Mouse (Mus musculus): ENCODE measurements around the gene Sgsm3. TPM values are rescaled to one million over a fixed set of nuclear protein-coding genes. Genes with fewer than 3 reads are reported as not detected.
"Not testable (repeated sequence)": the region's sequence is repeated elsewhere in the genome, so short reads cannot be mapped to it uniquely, and the experiment has no call there.

The Sgsm3 gene
- polyA plus RNA-seq (2015; fragmentation: Nextera tagmentation; extraction: Ambion mirVana), result 49.4 and 52.5 TPM in 2 replicates

DNA sequence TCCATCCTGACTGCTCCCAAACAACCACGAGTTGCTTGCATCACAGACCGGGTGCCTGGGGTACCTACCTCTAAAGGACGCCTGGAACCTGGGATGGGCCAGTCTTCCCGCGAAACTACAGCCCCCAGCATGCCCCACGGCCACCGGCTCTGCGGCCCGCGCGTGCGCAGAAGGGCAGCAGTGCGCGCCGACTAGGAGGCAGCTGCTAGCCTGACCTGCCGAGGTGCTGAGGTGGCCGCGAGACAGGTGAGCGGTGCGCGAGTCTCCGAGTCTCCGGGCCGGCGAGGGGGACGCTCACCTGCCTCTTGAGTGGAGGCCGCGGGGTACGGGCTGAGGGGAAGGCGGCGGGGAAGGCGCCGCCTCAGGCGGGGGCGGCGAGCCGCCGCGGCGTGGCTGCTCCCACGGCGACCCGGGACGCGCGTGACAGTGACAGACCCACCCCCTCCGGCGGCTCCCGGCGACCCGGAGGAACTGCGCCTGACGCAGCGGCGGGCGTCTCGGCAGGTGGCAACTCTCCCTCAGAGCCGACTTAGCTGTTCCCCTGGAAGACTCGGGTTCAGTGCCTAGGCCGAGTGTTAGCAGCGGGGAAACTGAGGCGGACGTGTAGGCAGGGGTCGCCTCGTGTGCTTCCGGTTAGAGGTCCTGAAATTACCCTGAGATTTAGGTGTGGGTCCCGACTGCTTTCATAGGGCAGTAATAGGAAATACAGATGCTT lies at the start of gene Sgsm3:
Gene Sgsm3 (plus strand): TSS at position 146 of the 715 bp plus-strand sequence.
- H3K4me2 ChIP-seq (replicated peaks), result peak within 1 kb of the TSS; percentile 80
- peak within 1 kb of the TSS; percentile 56 for H3K27ac ChIP-seq
- no peaks in the 10 kb centered on the region for H3K36me3 ChIP-seq
- no peaks in the 10 kb centered on the region for H3K9me3 ChIP-seq
- WGBS, result under 1% methylated on average over 60 of the region's 67 CpGs
- H3K9ac ChIP-seq (replicated peaks), result peak within 1 kb of the TSS; percentile 85
- peak within 1 kb of the TSS; percentile 88 for H3K4me3 ChIP-seq (replicated peaks)
- peak; percentile 97 for ATAC-seq
- H3K27me3 ChIP-seq, result no peaks in the 10 kb centered on the region
- H3K4me1 ChIP-seq (replicated peaks), result peaks cover 17% of the 10 kb centered on the region

DNA sequence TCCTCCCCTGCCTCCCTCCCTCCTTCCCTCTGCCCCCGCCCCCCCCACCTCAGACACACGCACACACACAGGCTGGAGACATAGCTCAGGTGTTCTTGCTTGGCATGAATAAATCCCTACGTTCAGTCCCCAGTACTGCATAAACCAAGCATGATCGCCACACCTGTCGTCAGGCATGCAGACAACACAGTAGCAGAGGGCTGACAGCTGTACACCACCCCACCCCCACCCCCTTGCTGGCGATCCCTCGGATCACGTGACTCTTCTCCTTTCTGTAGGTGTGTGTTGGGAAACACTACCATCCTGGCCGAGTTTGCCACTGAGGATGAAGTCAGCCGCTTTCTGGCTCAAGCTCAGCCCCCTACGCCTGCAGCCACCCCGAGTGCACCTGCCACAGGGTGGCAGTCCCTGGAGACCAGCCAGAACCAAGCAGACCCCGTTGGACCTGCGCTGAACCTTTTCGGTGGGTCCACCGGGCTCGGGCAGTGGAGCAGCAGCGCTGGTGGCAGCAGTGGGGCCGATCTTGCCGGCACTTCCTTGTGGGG lies 48.7 kb upstream of the Sgsm3 start:
- Histone ChIP-seq H3K4me2 (replicated peaks) (no peak overlapping the region), H3K9me3 (no peaks in the 10 kb centered on the region), H3K36me3 (peaks cover 78% of the 10 kb centered on the region), H3K4me1 (replicated peaks) (no peaks in the 10 kb centered on the region), H3K9ac (replicated peaks) (no peak overlapping the region), H3K4me3 (replicated peaks) (no peak overlapping the region), H3K27me3 (no peaks in the 10 kb centered on the region), H3K27ac (no peak overlapping the region)
- WGBS, result 84% methylated on average over 20 of the region's 20 CpGs
- ATAC-seq, result no peak

DNA sequence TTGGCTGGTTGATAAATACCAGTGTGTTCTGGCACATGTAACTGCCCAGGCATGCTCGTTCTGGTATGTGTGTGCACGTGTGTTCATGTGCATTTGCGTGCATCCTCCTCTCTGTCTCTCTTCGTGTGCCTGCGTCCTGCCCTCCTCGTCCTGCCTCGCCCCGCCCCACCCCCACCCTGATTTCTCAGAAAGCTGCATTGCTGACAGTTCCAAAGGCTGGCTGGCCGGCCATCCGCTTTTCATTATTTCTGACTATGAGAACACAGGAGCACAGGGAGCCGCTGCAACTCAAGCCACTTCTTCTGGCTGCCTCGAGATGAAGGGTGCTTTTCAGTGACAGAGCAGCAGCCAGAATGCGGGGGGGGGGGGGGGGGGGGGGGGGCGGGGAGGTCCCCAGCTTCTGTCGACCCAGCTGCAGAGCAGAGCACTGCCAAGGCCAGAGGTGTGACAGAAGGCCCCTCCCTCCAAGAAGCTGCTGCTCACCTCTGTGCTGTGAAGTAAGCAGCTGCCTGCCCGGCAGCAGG lies 47.5 kb upstream of the Sgsm3 start:
- Histone ChIP-seq H3K27me3 (no peaks in the 10 kb centered on the region), H3K4me3 (replicated peaks) (no peak overlapping the region), H3K27ac (no peak overlapping the region), H3K4me1 (replicated peaks) (no peaks in the 10 kb centered on the region), H3K36me3 (peaks cover 71% of the 10 kb centered on the region), H3K4me2 (replicated peaks) (no peak overlapping the region), H3K9me3 (no peaks in the 10 kb centered on the region), H3K9ac (replicated peaks) (no peak overlapping the region)
- ATAC-seq, result no peak
- WGBS, result 34% methylated on average over 14 of the region's 16 CpGs

DNA sequence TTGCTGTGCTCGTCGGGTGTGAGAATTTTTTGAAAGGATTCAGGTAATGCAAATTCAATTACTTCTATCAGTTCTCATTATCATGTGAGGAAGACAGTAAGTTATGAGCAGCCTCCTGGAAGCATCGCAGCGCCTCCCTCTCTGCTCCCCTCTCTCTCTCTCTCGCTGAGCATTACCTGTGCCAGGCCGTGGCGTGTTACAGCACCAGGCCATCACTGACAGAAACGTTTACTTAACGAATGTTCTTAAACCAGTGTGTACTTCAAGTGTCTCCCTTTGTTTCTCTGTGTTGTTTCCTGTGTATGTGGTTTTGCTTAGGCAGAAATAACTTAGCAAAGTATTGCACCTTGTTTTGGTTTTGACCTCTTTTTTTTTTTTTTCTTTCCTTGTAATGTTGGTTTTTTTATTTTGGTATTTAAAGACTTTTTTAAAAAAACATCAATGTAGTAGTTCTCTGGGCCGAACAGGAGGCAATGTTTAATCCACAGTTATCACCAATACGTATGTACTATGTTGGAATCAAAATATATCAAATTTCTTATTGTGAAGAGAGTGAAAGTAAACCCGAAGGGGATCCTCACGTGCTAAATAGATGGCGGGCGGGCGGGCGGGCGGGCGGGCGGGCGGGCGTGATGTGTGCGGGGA lies 46.8 kb upstream of the Sgsm3 start:
- H3K36me3 ChIP-seq, result peaks cover 70% of the 10 kb centered on the region
- H3K9me3 ChIP-seq; H3K4me2 ChIP-seq (replicated peaks); H3K9ac ChIP-seq (replicated peaks); H3K4me1 ChIP-seq (replicated peaks); H3K27me3 ChIP-seq; H3K27ac ChIP-seq; ATAC-seq; H3K4me3 ChIP-seq (replicated peaks): not testable (repeated sequence)
- WGBS, result 90% methylated on average over 23 of the region's 23 CpGs

DNA sequence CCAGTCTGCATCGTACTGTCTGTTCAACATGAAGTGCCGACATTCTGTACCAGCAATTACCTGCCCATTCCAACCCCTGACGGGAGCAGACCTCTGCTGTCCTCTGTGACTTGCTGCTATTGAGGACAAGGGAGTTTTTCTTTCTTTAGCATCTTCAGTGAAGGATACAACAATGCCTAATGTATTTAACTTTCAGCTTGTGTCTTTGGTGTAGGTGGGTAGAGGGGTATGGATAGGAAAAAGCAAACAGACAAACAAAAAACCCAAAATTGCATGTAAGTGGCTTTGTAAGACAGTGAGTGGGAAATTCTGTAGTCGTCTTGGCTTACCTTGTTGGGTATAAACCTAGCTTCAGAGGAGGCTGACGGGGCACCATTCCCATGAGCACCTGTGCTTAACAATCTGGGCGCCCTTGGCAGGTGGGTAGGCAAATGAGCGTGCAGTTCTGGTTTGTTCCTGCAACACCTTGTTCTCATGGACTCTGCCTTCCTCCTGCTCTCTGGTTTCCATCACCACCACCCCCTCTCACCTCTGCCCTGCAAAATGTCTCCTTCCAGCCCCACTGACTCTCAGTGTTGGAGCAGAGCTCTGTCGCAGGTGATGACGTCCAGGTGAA lies 46.1 kb upstream of the Sgsm3 start:
- H3K4me1 ChIP-seq (replicated peaks), result no peaks in the 10 kb centered on the region
- H3K4me3 ChIP-seq (replicated peaks), result no peak overlapping the region
- ATAC-seq, result no peak
- no peaks in the 10 kb centered on the region for H3K9me3 ChIP-seq
- no peaks in the 10 kb centered on the region for H3K27me3 ChIP-seq
- no peak overlapping the region for H3K4me2 ChIP-seq (replicated peaks)
- no peak overlapping the region for H3K27ac ChIP-seq
- peaks cover 70% of the 10 kb centered on the region for H3K36me3 ChIP-seq
- WGBS, result 92% methylated on average over 9 of the region's 9 CpGs
- no peak overlapping the region for H3K9ac ChIP-seq (replicated peaks)

DNA sequence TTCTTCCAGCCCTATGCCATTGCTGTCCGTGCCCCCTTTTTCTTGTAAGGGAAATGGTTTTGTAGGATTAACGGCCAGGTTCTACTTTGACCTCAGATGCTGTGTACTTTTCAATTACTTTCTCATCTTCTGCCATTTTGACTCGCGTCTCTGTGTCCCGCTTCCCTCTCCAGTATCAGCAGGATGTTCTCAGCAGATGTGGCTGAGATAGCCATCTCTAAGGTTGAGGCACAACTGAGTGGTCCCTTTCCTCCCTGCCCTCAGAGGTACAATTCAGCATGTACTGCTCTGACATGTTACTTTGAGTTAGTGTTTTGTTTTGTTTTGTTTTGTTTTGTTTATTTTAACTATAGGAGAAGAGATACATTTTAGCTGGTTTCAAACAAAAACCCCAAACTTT lies 42.7 kb upstream of the Sgsm3 start:
- no peak overlapping the region for H3K4me3 ChIP-seq (replicated peaks)
- no peaks in the 10 kb centered on the region for H3K27me3 ChIP-seq
- no peak for ATAC-seq
- 96% methylated on average over 5 of the region's 5 CpGs for WGBS
- H3K36me3 ChIP-seq, result peaks cover 51% of the 10 kb centered on the region
- no peak overlapping the region for H3K9ac ChIP-seq (replicated peaks)
- H3K27ac ChIP-seq, result no peak overlapping the region
- no peaks in the 10 kb centered on the region for H3K4me1 ChIP-seq (replicated peaks)
- no peak overlapping the region for H3K4me2 ChIP-seq (replicated peaks)
- no peaks in the 10 kb centered on the region for H3K9me3 ChIP-seq

DNA sequence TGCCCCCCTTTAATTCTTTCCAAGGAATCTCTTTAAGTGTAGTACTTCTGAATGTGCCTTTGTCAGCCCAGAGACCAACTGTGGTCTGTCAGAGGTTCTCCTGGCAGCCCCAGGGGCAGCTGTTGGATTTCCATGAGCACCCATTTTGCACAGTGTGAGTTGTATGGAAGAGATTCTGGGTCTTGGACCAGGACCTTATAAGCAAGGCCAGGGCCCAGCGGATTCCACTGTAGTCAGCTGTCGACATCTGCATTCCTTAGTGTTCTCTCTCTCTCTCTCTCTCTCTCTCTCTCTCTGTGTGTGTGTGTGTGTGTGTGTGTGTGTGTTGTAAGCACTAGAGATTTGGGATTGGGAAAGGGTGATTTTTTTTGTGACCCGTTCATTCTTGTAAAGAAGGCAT lies 40.9 kb upstream of the Sgsm3 start:
- WGBS, result 65% methylated on average over 3 of the region's 3 CpGs

DNA sequence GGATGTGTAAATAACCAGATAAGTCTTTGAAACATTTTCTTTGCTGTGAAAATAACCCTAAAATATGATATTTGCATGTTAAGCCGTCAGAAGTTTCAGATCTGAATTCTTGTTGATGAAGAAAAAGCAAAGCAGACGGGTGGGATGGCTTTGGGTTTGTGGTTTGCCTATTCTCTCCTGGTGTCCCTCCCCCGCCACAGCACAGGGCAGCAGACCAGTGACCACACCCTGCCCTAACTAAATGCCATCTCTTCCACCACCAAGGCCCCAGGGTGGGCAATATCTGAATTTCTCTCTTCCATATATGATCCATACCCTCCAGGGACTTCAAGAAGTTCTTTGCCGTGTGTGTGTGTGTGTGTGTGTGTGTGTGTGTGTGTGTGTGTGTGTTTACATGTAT lies 39.0 kb upstream of the Sgsm3 start:
- WGBS, result 88% methylated on average over 3 of the region's 4 CpGs
- Histone ChIP-seq H3K4me3 (replicated peaks) (no peak overlapping the region), H3K36me3 (peaks cover 25% of the 10 kb centered on the region), H3K4me1 (replicated peaks) (no peaks in the 10 kb centered on the region), H3K9me3 (no peaks in the 10 kb centered on the region), H3K9ac (replicated peaks) (no peak overlapping the region), H3K4me2 (replicated peaks) (no peak overlapping the region), H3K27ac (no peak overlapping the region), H3K27me3 (no peaks in the 10 kb centered on the region)
- ATAC-seq, result no peak

More for the DNA sequence above, 40.9 kb upstream of the Sgsm3 start:
- no peak overlapping the region for H3K4me2 ChIP-seq (replicated peaks)
- H3K4me3 ChIP-seq (replicated peaks), result no peak overlapping the region
- no peaks in the 10 kb centered on the region for H3K9me3 ChIP-seq
- H3K4me1 ChIP-seq (replicated peaks), result no peaks in the 10 kb centered on the region
- H3K36me3 ChIP-seq, result peaks cover 39% of the 10 kb centered on the region
- H3K9ac ChIP-seq (replicated peaks), result no peak overlapping the region
- no peaks in the 10 kb centered on the region for H3K27me3 ChIP-seq
- H3K27ac ChIP-seq, result no peak overlapping the region
- ATAC-seq, result no peak

DNA sequence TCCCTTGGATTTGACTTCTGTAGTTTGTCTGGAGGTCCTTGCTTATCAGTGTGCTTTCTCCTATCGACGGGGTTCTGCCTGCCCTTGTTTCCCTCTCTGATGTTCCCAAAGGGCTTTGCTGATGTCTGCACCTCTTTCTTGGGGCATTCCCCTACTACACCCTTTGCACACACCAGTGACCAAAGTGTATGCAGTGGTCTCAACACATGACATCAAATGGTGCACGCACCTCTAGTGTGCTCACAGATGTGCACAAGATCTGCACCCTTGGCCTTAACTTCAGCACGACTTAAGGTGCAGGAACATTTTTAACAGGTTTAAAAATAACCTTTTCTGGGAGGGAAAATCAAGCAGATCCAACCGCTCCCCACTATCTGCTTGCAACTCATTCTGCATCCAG lies 38.2 kb upstream of the Sgsm3 start:
- no peak overlapping the region for H3K27ac ChIP-seq
- H3K9me3 ChIP-seq, result no peaks in the 10 kb centered on the region
- ATAC-seq, result no peak
- WGBS, result 62% methylated on average over 5 of the region's 5 CpGs
- H3K27me3 ChIP-seq, result no peaks in the 10 kb centered on the region
- no peak overlapping the region for H3K4me2 ChIP-seq (replicated peaks)
- H3K36me3 ChIP-seq, result peaks cover 19% of the 10 kb centered on the region; the same call in 1 of the 2 replicates
- no peak overlapping the region for H3K4me3 ChIP-seq (replicated peaks)
- H3K9ac ChIP-seq (replicated peaks), result no peak overlapping the region
- H3K4me1 ChIP-seq (replicated peaks), result no peaks in the 10 kb centered on the region

DNA sequence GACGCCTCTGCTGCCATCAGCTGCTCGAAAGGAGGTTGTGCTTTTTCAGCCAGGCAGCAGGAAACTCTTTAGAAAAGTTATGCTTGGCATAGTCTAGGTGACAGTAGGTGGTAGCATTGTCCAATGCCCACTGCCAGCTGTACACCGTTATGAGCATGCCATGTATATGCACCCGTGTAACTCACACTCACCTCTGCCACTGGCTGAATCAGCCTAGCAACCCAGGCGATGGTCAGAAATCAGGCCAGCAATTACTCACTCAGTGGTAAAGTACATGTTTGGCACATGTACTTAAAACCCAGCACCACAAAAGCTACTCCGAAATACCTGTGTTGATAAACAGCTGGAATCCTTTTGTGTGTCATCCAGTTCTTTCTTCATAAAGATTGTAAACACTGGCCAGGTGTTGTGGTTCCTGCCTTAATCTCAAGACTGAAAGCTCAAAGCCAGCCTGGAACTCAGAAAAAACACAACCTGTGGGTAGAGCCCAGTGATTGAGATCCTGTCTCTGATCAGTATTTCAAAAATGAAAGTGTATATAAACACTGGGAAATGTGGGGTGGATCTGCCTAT lies 36.0 kb upstream of the Sgsm3 start:
- Histone ChIP-seq H3K27me3 (no peaks in the 10 kb centered on the region), H3K4me2 (replicated peaks) (no peak overlapping the region), H3K4me3 (replicated peaks) (no peak overlapping the region), H3K9ac (replicated peaks) (no peak overlapping the region), H3K4me1 (replicated peaks) (no peaks in the 10 kb centered on the region), H3K36me3 (0 out of 2 replicates have a peak, but pooled peaks cover 8% of the 10 kb centered on the region), H3K27ac (no peak overlapping the region), H3K9me3 (no peaks in the 10 kb centered on the region)
- 81% methylated on average over 6 of the region's 6 CpGs for WGBS
- no peak for ATAC-seq

DNA sequence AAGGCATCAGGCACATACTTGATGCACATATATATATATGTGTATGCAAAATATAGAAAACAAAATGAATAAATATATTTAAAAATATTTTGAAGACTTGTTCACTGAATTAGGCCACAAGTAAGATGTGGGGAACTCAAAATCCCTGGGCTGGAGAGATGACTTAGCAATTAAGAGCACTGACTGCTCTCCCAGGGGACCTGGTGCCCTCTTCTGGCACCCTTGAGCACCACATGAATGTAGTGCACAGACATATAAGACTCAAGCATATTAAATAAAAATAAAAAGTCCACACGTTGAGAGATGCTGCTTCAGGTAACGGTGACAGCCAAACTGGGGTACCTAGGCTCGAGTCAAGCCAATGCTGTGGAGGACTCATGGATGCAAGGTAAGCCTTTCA lies 31.7 kb upstream of the Sgsm3 start:
- 51% methylated on average over 3 of the region's 3 CpGs for WGBS
- no peaks in the 10 kb centered on the region for H3K27me3 ChIP-seq
- H3K4me1 ChIP-seq (replicated peaks), result peaks cover 16% of the 10 kb centered on the region
- H3K36me3 ChIP-seq, result no peaks in the 10 kb centered on the region
- no peak overlapping the region for H3K4me3 ChIP-seq (replicated peaks)
- ATAC-seq, result no peak
- H3K27ac ChIP-seq, result no peak overlapping the region
- H3K9me3 ChIP-seq, result no peaks in the 10 kb centered on the region
- H3K4me2 ChIP-seq (replicated peaks), result no peak overlapping the region
- H3K9ac ChIP-seq (replicated peaks), result no peak overlapping the region

All from midbrain, embryonic 13.5 days (tissue).